12 mouse cellular contexts compared by ENCODE assay signal in genomic region chr4:130973332-130974263, GRCm38 (mm10). TPM values are rescaled to one million over a fixed set of nuclear protein-coding genes. Genes with fewer than 3 reads are reported as not detected.
A peak's percentile ranks its signal among the peaks of the same experiment; 100 is the strongest.
DNase-seq lines count a peak whose midpoint lies in the region; ATAC-seq lines count a peak whose summit lies in the region.
"Had no signal": no experiment of that assay in that cellular context is flagged by ENCODE, and none has a peak within 500 bp of the region (broad histone marks: within the 10 kb centered on the region; RNA-seq: fewer than 3 reads in every experiment).

No protein-coding gene starts in this region.

- no peak overlapping the region for H3K9ac ChIP-seq in midbrain, embryonic 12.5 days (replicated peaks)
- H3K9ac ChIP-seq: lung, embryonic 14.5 days had no signal

- intact Hi-C loops in left cerebral cortex, postnatal 14 days (cut with DNase I) = no loop called here
- intact Hi-C loops in gastrocnemius, postnatal 14 days (cut with DNase I; ENCODE audit: low total_unique reads) = no loop called here

- WGBS in midbrain, embryonic 12.5 days = 57% methylated on average over 19 of the region's 19 CpGs
- 68% methylated on average over 19 of the region's 19 CpGs for WGBS in midbrain, embryonic 10.5 days

- H3K4me1 ChIP-seq in midbrain, embryonic 12.5 days = peaks cover 12% of the 10 kb centered on the region
- peaks cover 8% of the 10 kb centered on the region; the same call in 1 of the 2 replicates for H3K4me1 ChIP-seq in midbrain, embryonic 10.5 days

- H3K27ac ChIP-seq in midbrain, embryonic 12.5 days (replicated peaks) = peak overlapping the region; percentile 15; the same call in 1 of the 2 replicates
- H3K27ac ChIP-seq in midbrain, embryonic 10.5 days (replicated peaks) = no peak overlapping the region

- DNase-seq in midbrain, embryonic 10.5 days (ENCODE audit: low spot score) = no peak
- DNase-seq in frontal cortex, postnatal 14 days (ENCODE audit: low spot score in 2 of 2) = peak; percentile 34 to 44
- DNase-seq in left cerebral cortex, postnatal 14 days (ENCODE audit: low spot score in 2 of 2) = peak; percentile 58 to 78
- DNase-seq in right cerebral cortex, postnatal 4 days = peak; percentile 62
- DNase-seq in urinary bladder, adult 2 months (ENCODE audit: low spot score) = no peak
- DNase-seq in gastrocnemius, postnatal 14 days = no peak
- DNase-seq: cerebellum, adult 8-10 months; lung, embryonic 14.5 days; thymus, adult 2 months had no signal

- no peak overlapping the region for H3K4me2 ChIP-seq in midbrain, embryonic 12.5 days (replicated peaks)
- H3K4me2 ChIP-seq: lung, embryonic 14.5 days had no signal

- ATAC-seq in midbrain, embryonic 12.5 days (ENCODE audit: low FRiP score, low read depth) = no peak

- peaks cover 5% of the 10 kb centered on the region; the same call in 1 of the 2 replicates for H3K9me3 ChIP-seq in midbrain, embryonic 12.5 days
- H3K9me3 ChIP-seq in midbrain, embryonic 10.5 days (replicated peaks) = peaks cover 19% of the 10 kb centered on the region; the same call in 1 of the 2 replicates

- no peaks in the 10 kb centered on the region for H3K36me3 ChIP-seq in midbrain, embryonic 12.5 days
- H3K36me3 ChIP-seq in midbrain, embryonic 10.5 days = no peaks in the 10 kb centered on the region

- 0 out of 2 replicates have a peak, but pooled peaks cover 10% of the 10 kb centered on the region for H3K27me3 ChIP-seq in midbrain, embryonic 12.5 days
- H3K27me3 ChIP-seq in midbrain, embryonic 10.5 days (ENCODE audit: low read depth, poor library complexity, severe bottlenecking) = peaks cover 4% of the 10 kb centered on the region; the same call in 1 of the 2 replicates

- no peak overlapping the region for H3K4me3 ChIP-seq in midbrain, embryonic 12.5 days
- H3K4me3 ChIP-seq in midbrain, embryonic 10.5 days = no peak overlapping the region

RNA-seq across cellular contexts. Expression of gene Matn1, which starts 29.4 kb away (rescaled TPM):
- polyA plus RNA-seq in midbrain, embryonic 12.5 days (2016; fragmentation: Nextera tagmentation; extraction: Ambion mirVana) = 0.88 TPM in 1 of 2 replicates, not detected in the other
- polyA plus RNA-seq in midbrain, embryonic 10.5 days (2016; fragmentation: Nextera tagmentation; extraction: Ambion mirVana) = not detected in 2 replicates
- 1 to 10 TPM; 2.0 to 2.4 TPM for total RNA-seq in left cerebral cortex, postnatal 14 days (2021)
- 0.04 TPM in 1 of 2 replicates, not detected in the other for polyA plus RNA-seq in urinary bladder, adult 2 months (2012; rRNA removed)
- not detected for total RNA-seq in gastrocnemius, postnatal 14 days (2021)
- polyA plus RNA-seq: large intestine, adult 2 months; lung, embryonic 14.5 days; small intestine, adult 2 months had no signal

Comparison
In these comparisons a context has a peak if more than half of its experiments do, and no peak if none do; other contexts are left out.
1. DNase-seq: peak in frontal cortex, postnatal 14 days (2 of 2), left cerebral cortex, postnatal 14 days (2 of 2) and right cerebral cortex, postnatal 4 days (single experiment); none in midbrain, embryonic 10.5 days (single experiment), urinary bladder, adult 2 months (single experiment) and gastrocnemius, postnatal 14 days (single experiment).